Mouse (Mus musculus) myocyte (in vitro differentiated cells): ENCODE results near the gene Cactin.

Experiments
- POLR2A ChIP-seq: IDR thresholded peaks from one replicate; pipeline ENCODE4 v1.6.1; 2011; ENCODE audit warnings: low read depth, mild to moderate bottlenecking, control low read depth, moderate library complexity; ENCODE audit not compliant: insufficient read length
- POLR2AphosphoS2 ChIP-seq: IDR thresholded peaks from one replicate; pipeline ENCODE4 v1.6.1; 2011; ENCODE audit warnings: low read depth, control low read depth; ENCODE audit not compliant: insufficient read length

- TF ChIP-seq POLR2AphosphoS2 (no peak), POLR2A (no peak)
Measured at GRCm38 (mm10) chr10:81332277-81332676, 11.4 kb downstream of the Cactin start.
